Mouse (Mus musculus): Measurements from ENCODE around the gene Nemp1. TPM values are rescaled to one million over a fixed set of nuclear protein-coding genes. Genes with fewer than 3 reads are reported as not detected.
A peak's percentile ranks its signal among the peaks of the same experiment; 100 is the strongest.

Gene Nemp1
- total and polyA plus RNA-seq, 2 experiments from 2014 or later = 2.8 to 6.1 TPM

- Histone ChIP-seq H3K9ac (peak overlapping the region; percentile 62), H3K27me3 (ENCODE audit: insufficient read depth, low read length) (peaks cover 25% of the 10 kb centered on the region), H3K36me3 (ENCODE audit: insufficient read depth) (no peaks in the 10 kb centered on the region), H3K4me2 (ENCODE audit: low read depth) (peak overlapping the region; percentile 88), H3K9me3 (ENCODE audit: low read length) (no peaks in the 10 kb centered on the region), H3K4me3 (ENCODE audit: low read depth, low read length) (peak overlapping the region; percentile 66), H3K4me1 (ENCODE audit: insufficient read depth) (peaks cover 20% of the 10 kb centered on the region), H3K27ac (ENCODE audit: low read depth, low read length) (peak overlapping the region; percentile 84)
- peak; percentile 30 for ATAC-seq
- peak; percentile 62 for DNase-seq
- 5% methylated on average over 35 of the region's 35 CpGs for whole genome bisulfite sequencing
- no peak for TF ChIP-seq CTCF (IDR thresholded peaks at IDR 0.05; ENCODE audit: low read depth)
Observed at GRCm38 (mm10) chr10:127667269-127668092, 780 bp downstream of the Nemp1 start.

GRCm38 (mm10) chr10:127668093-127669050 lies 1.7 kb downstream of the Nemp1 start, which contains the start of gene Nab2:
Gene Nab2, minus strand, starts transcription at chr10:127668568.
- Histone ChIP-seq H3K4me1 (ENCODE audit: insufficient read depth) (peaks cover 20% of the 10 kb centered on the region), H3K36me3 (ENCODE audit: insufficient read depth) (no peaks in the 10 kb centered on the region), H3K4me3 (ENCODE audit: low read depth, low read length) (peak within 1 kb of the TSS; percentile 66), H3K4me2 (ENCODE audit: low read depth) (peak within 1 kb of the TSS; percentile 88), H3K9ac (peak within 1 kb of the TSS; percentile 57), H3K9me3 (ENCODE audit: low read length) (no peaks in the 10 kb centered on the region), H3K27ac (ENCODE audit: low read depth, low read length) (peak within 1 kb of the TSS; percentile 84), H3K27me3 (ENCODE audit: insufficient read depth, low read length) (peaks cover 19% of the 10 kb centered on the region)
- DNase-seq = peak; percentile 75
- 3% methylated on average over 37 of the region's 40 CpGs for WGBS
- ATAC-seq = peak; percentile 58; the same call in 1 of the 2 replicates
- 0 out of 2 replicates have a peak, but pooled peaks have one; percentile 31 for TF ChIP-seq CTCF (IDR thresholded peaks at IDR 0.05; ENCODE audit: low read depth)

- peak overlapping the region; percentile 88 for H3K4me2 ChIP-seq (ENCODE audit: low read depth)
- H3K9me3 ChIP-seq (ENCODE audit: low read length) = no peaks in the 10 kb centered on the region
- H3K36me3 ChIP-seq (ENCODE audit: insufficient read depth) = no peaks in the 10 kb centered on the region
- no peak overlapping the region for H3K4me3 ChIP-seq (ENCODE audit: low read depth, low read length)
- peak overlapping the region; percentile 6; the same call in 1 of the 2 replicates for H3K9ac ChIP-seq
- H3K27ac ChIP-seq (ENCODE audit: low read depth, low read length) = no peak overlapping the region; the same call in 1 of the 2 replicates
- H3K27me3 ChIP-seq (ENCODE audit: insufficient read depth, low read length) = peaks cover 13% of the 10 kb centered on the region; the same call in 1 of the 2 replicates
- TF ChIP-seq CTCF (IDR thresholded peaks at IDR 0.05; ENCODE audit: low read depth) = no peak
- peak; percentile 46 for DNase-seq
- H3K4me1 ChIP-seq (ENCODE audit: insufficient read depth) = peaks cover 20% of the 10 kb centered on the region
- WGBS = 23% methylated on average over 7 of the region's 7 CpGs
- ATAC-seq = no peak
Observed at GRCm38 (mm10) chr10:127669170-127669569, 2.5 kb downstream of the Nemp1 start.

GRCm38 (mm10) chr10:127670185-127670584 lies 3.5 kb downstream of the Nemp1 start:
- Histone ChIP-seq H3K4me1 (ENCODE audit: insufficient read depth) (peaks cover 20% of the 10 kb centered on the region), H3K27me3 (ENCODE audit: insufficient read depth, low read length) (0 out of 2 replicates have a peak, but pooled peaks cover 4% of the 10 kb centered on the region), H3K9me3 (ENCODE audit: low read length) (no peaks in the 10 kb centered on the region), H3K36me3 (ENCODE audit: insufficient read depth) (no peaks in the 10 kb centered on the region), H3K9ac (no peak overlapping the region), H3K4me2 (ENCODE audit: low read depth) (no peak overlapping the region), H3K4me3 (ENCODE audit: low read depth, low read length) (no peak overlapping the region), H3K27ac (ENCODE audit: low read depth, low read length) (no peak overlapping the region)
- DNase-seq (no peak), ATAC-seq (no peak)
- WGBS = 93% methylated on average over 2 of the region's 2 CpGs
- TF ChIP-seq CTCF (IDR thresholded peaks at IDR 0.05; ENCODE audit: low read depth) = no peak

- Histone ChIP-seq H3K27ac (ENCODE audit: low read depth, low read length) (no peak overlapping the region), H3K9ac (no peak overlapping the region), H3K4me1 (ENCODE audit: insufficient read depth) (peaks cover 20% of the 10 kb centered on the region), H3K36me3 (ENCODE audit: insufficient read depth) (no peaks in the 10 kb centered on the region), H3K9me3 (ENCODE audit: low read length) (no peaks in the 10 kb centered on the region), H3K4me2 (ENCODE audit: low read depth) (no peak overlapping the region), H3K27me3 (ENCODE audit: insufficient read depth, low read length) (no peaks in the 10 kb centered on the region), H3K4me3 (ENCODE audit: low read depth, low read length) (no peak overlapping the region)
- DNase-seq (no peak), ATAC-seq (no peak)
- 39% methylated on average over 2 of the region's 2 CpGs for WGBS
- TF ChIP-seq CTCF (IDR thresholded peaks at IDR 0.05; ENCODE audit: low read depth) = peak; percentile 55
Observed at GRCm38 (mm10) chr10:127671276-127671675, 4.6 kb downstream of the Nemp1 start.

GRCm38 (mm10) chr10:127674046-127674655 lies 7.5 kb downstream of the Nemp1 start:
- H3K4me3 ChIP-seq (ENCODE audit: low read depth, low read length) = no peak overlapping the region
- WGBS = 93% methylated on average over 6 of the region's 6 CpGs
- 0 out of 2 replicates have a peak, but pooled peaks cover 5% of the 10 kb centered on the region for H3K4me1 ChIP-seq (ENCODE audit: insufficient read depth)
- DNase-seq (no peak), ATAC-seq (no peak)
- no peaks in the 10 kb centered on the region for H3K27me3 ChIP-seq (ENCODE audit: insufficient read depth, low read length)
- H3K9me3 ChIP-seq (ENCODE audit: low read length) = no peaks in the 10 kb centered on the region
- H3K27ac ChIP-seq (ENCODE audit: low read depth, low read length) = no peak overlapping the region
- H3K4me2 ChIP-seq (ENCODE audit: low read depth) = no peak overlapping the region
- TF ChIP-seq CTCF (IDR thresholded peaks at IDR 0.05; ENCODE audit: low read depth) = no peak
- H3K9ac ChIP-seq = no peak overlapping the region
- no peaks in the 10 kb centered on the region for H3K36me3 ChIP-seq (ENCODE audit: insufficient read depth)
